Mouse (Mus musculus): ENCODE data around the gene Chrna3. TPM values are rescaled to one million over a fixed set of nuclear protein-coding genes. Genes with fewer than 3 reads are reported as not detected.

Chrna3 gene
- polyA plus RNA-seq, 1 experiment = not detected

- peaks cover 32% of the 10 kb centered on the region for H3K27me3 ChIP-seq (ENCODE audit: control insufficient read depth, insufficient read depth, insufficient read length)
- H3K36me3 ChIP-seq (ENCODE audit: control insufficient read depth, insufficient read depth) = no peaks in the 10 kb centered on the region
- no peaks in the 10 kb centered on the region for H3K79me2 ChIP-seq (ENCODE audit: control insufficient read depth, insufficient read depth)
- H3ac ChIP-seq (ENCODE audit: control insufficient read depth, insufficient read length) = no peak overlapping the region
- H3K4me3 ChIP-seq = no peak overlapping the region
- TF ChIP-seq POLR2AphosphoS2 (IDR thresholded peaks at IDR 0.05; ENCODE audit: insufficient read length, low read depth) = no peak
- TF ChIP-seq POLR2A (IDR thresholded peaks at IDR 0.05; ENCODE audit: insufficient read length, low read depth) = no peak
- no peak for TF ChIP-seq REST (IDR thresholded peaks at IDR 0.05; ENCODE audit: insufficient read depth, insufficient read length)
- no peak for TF ChIP-seq SRF (IDR thresholded peaks at IDR 0.05; ENCODE audit: control insufficient read depth, insufficient read length, low read depth)
- TF ChIP-seq TCF12 (IDR thresholded peaks at IDR 0.05; ENCODE audit: insufficient read depth, poor library complexity, severe bottlenecking) = no peak
- TF ChIP-seq MAX (IDR thresholded peaks at IDR 0.05; ENCODE audit: low read depth) = no peak
- no peak for TF ChIP-seq E2F4 (IDR thresholded peaks at IDR 0.05; ENCODE audit: insufficient read depth)
- no peak for TF ChIP-seq MYOD1 (IDR thresholded peaks at IDR 0.05; ENCODE audit: control insufficient read depth in 1 of 3, insufficient read length in 2 of 3, low read depth in 2 of 3)
- no peak for TF ChIP-seq CEBPB (IDR thresholded peaks at IDR 0.05; ENCODE audit: insufficient read depth, poor library complexity, severe bottlenecking)
- H3K4me2 ChIP-seq (ENCODE audit: low read depth) = peak overlapping the region; percentile 18
Measured at GRCm38 (mm10) chr9:54981291-54982191, 44.8 kb downstream of the Chrna3 start.

GRCm38 (mm10) chr9:54980674-54981073 is 45.7 kb downstream of the Chrna3 start, which contains the start of gene Chrna5:
Gene Chrna5 (plus strand): TSS chr9:54980880.
- TF ChIP-seq REST (IDR thresholded peaks at IDR 0.05; ENCODE audit: insufficient read depth, insufficient read length) (no peak), MAX (IDR thresholded peaks at IDR 0.05; ENCODE audit: low read depth) (no peak)
- peaks cover 32% of the 10 kb centered on the region for H3K27me3 ChIP-seq (ENCODE audit: control insufficient read depth, insufficient read depth, insufficient read length)
- H3K79me2 ChIP-seq (ENCODE audit: control insufficient read depth, insufficient read depth) = no peaks in the 10 kb centered on the region
- no peak within 1 kb of the TSS for H3K4me3 ChIP-seq
- no peak within 1 kb of the TSS for H3ac ChIP-seq (ENCODE audit: control insufficient read depth, insufficient read length)
- peak within 1 kb of the TSS; percentile 18 for H3K4me2 ChIP-seq (ENCODE audit: low read depth)
- H3K36me3 ChIP-seq (ENCODE audit: control insufficient read depth, insufficient read depth) = no peaks in the 10 kb centered on the region

GRCm38 (mm10) chr9:54969972-54970637 is 56.3 kb downstream of the Chrna3 start:
- Histone ChIP-seq H3ac (ENCODE audit: control insufficient read depth, insufficient read length) (no peak overlapping the region), H3K79me2 (ENCODE audit: control insufficient read depth, insufficient read depth) (no peaks in the 10 kb centered on the region), H3K4me3 (no peak overlapping the region), H3K36me3 (ENCODE audit: control insufficient read depth, insufficient read depth) (no peaks in the 10 kb centered on the region), H3K27me3 (ENCODE audit: control insufficient read depth, insufficient read depth, insufficient read length) (peaks cover 6% of the 10 kb centered on the region), H3K4me2 (ENCODE audit: low read depth) (no peak overlapping the region)
- TF ChIP-seq USF1 (IDR thresholded peaks at IDR 0.05; ENCODE audit: low read depth) = no peak
- TF ChIP-seq MYOD1 (IDR thresholded peaks at IDR 0.05; ENCODE audit: control insufficient read depth in 1 of 3, insufficient read length in 2 of 3, low read depth in 2 of 3) = no peak
- no peak for TF ChIP-seq REST (IDR thresholded peaks at IDR 0.05; ENCODE audit: insufficient read depth, insufficient read length)
- no peak for TF ChIP-seq POLR2AphosphoS2 (IDR thresholded peaks at IDR 0.05; ENCODE audit: insufficient read length, low read depth)
- TF ChIP-seq MAX (IDR thresholded peaks at IDR 0.05; ENCODE audit: low read depth) = no peak
- TF ChIP-seq SRF (IDR thresholded peaks at IDR 0.05; ENCODE audit: control insufficient read depth, insufficient read length, low read depth) = no peak
- no peak for TF ChIP-seq MYOG (IDR thresholded peaks at IDR 0.05; ENCODE audit: control insufficient read depth in 1 of 3, insufficient read depth in 1 of 3, insufficient read length in 2 of 3, low read depth in 2 of 3)
- no peak for TF ChIP-seq E2F4 (IDR thresholded peaks at IDR 0.05; ENCODE audit: insufficient read depth)
- no peak for TF ChIP-seq TCF3 (IDR thresholded peaks at IDR 0.05; ENCODE audit: insufficient read length, low read depth)
- no peak for TF ChIP-seq POLR2A (IDR thresholded peaks at IDR 0.05; ENCODE audit: insufficient read length, low read depth)
- no peak for TF ChIP-seq CEBPB (IDR thresholded peaks at IDR 0.05; ENCODE audit: insufficient read depth, poor library complexity, severe bottlenecking)
- no peak for TF ChIP-seq TCF12 (IDR thresholded peaks at IDR 0.05; ENCODE audit: insufficient read depth, poor library complexity, severe bottlenecking)

GRCm38 (mm10) chr9:54963669-54964068 is 62.7 kb downstream of the Chrna3 start:
- Histone ChIP-seq H3K4me3 (no peak overlapping the region), H3ac (ENCODE audit: control insufficient read depth, insufficient read length) (no peak overlapping the region), H3K27me3 (ENCODE audit: control insufficient read depth, insufficient read depth, insufficient read length) (no peaks in the 10 kb centered on the region), H3K4me2 (ENCODE audit: low read depth) (no peak overlapping the region), H3K79me2 (ENCODE audit: control insufficient read depth, insufficient read depth) (no peaks in the 10 kb centered on the region), H3K36me3 (ENCODE audit: control insufficient read depth, insufficient read depth) (peaks cover 7% of the 10 kb centered on the region)
- TF ChIP-seq USF1 (IDR thresholded peaks at IDR 0.05; ENCODE audit: low read depth) = no peak
- TF ChIP-seq E2F4 (IDR thresholded peaks at IDR 0.05; ENCODE audit: insufficient read depth) = no peak
- TF ChIP-seq MAX (IDR thresholded peaks at IDR 0.05; ENCODE audit: low read depth) = no peak
- no peak for TF ChIP-seq CEBPB (IDR thresholded peaks at IDR 0.05; ENCODE audit: insufficient read depth, poor library complexity, severe bottlenecking)
- TF ChIP-seq POLR2A (IDR thresholded peaks at IDR 0.05; ENCODE audit: insufficient read length, low read depth) = no peak

GRCm38 (mm10) chr9:54961059-54961458 is 65.3 kb downstream of the Chrna3 start:
- Histone ChIP-seq H3K4me2 (ENCODE audit: low read depth) (no peak overlapping the region), H3K36me3 (ENCODE audit: control insufficient read depth, insufficient read depth) (peaks cover 30% of the 10 kb centered on the region), H3K79me2 (ENCODE audit: control insufficient read depth, insufficient read depth) (no peaks in the 10 kb centered on the region), H3ac (ENCODE audit: control insufficient read depth, insufficient read length) (no peak overlapping the region), H3K27me3 (ENCODE audit: control insufficient read depth, insufficient read depth, insufficient read length) (no peaks in the 10 kb centered on the region), H3K4me3 (no peak overlapping the region)
- TF ChIP-seq CEBPB (IDR thresholded peaks at IDR 0.05; ENCODE audit: insufficient read depth, poor library complexity, severe bottlenecking) = no peak
- no peak for TF ChIP-seq TCF3 (IDR thresholded peaks at IDR 0.05; ENCODE audit: insufficient read length, low read depth)
- TF ChIP-seq REST (IDR thresholded peaks at IDR 0.05; ENCODE audit: insufficient read depth, insufficient read length) = no peak
- no peak for TF ChIP-seq USF1 (IDR thresholded peaks at IDR 0.05; ENCODE audit: low read depth)
- no peak for TF ChIP-seq MYOG (IDR thresholded peaks at IDR 0.05; ENCODE audit: control insufficient read depth in 1 of 3, insufficient read depth in 1 of 3, insufficient read length in 2 of 3, low read depth in 2 of 3)
- no peak for TF ChIP-seq POLR2A (IDR thresholded peaks at IDR 0.05; ENCODE audit: insufficient read length, low read depth)
- TF ChIP-seq MAX (IDR thresholded peaks at IDR 0.05; ENCODE audit: low read depth) = no peak
- no peak for TF ChIP-seq POLR2AphosphoS2 (IDR thresholded peaks at IDR 0.05; ENCODE audit: insufficient read length, low read depth)
- no peak for TF ChIP-seq TCF12 (IDR thresholded peaks at IDR 0.05; ENCODE audit: insufficient read depth, poor library complexity, severe bottlenecking)
- TF ChIP-seq MYOD1 (IDR thresholded peaks at IDR 0.05; ENCODE audit: control insufficient read depth in 1 of 3, insufficient read length in 2 of 3, low read depth in 2 of 3) = no peak
- TF ChIP-seq SRF (IDR thresholded peaks at IDR 0.05; ENCODE audit: control insufficient read depth, insufficient read length, low read depth) = no peak

Measured in myocyte (in vitro differentiated cells).